Mouse (Mus musculus) kidney, adult 2 months (tissue): ENCODE results near the gene Dgkq.

Source experiments
- CTCF ChIP-seq: fragments of 200-500 bp; conservative IDR thresholded peaks from 2 replicates; pipeline ENCODE4 v1.5.1; 2011; ENCODE audit warnings: low read depth, mild to moderate bottlenecking, control low read depth, low read length, moderate library complexity, mixed read lengths; ENCODE audit not compliant: insufficient read depth, insufficient read length
- POLR2A ChIP-seq: fragments of 200-500 bp; IDR thresholded peaks from one replicate; pipeline ENCODE4 v1.6.1; 2011; ENCODE audit warnings: low read depth, low read length, control low read depth

DNA sequence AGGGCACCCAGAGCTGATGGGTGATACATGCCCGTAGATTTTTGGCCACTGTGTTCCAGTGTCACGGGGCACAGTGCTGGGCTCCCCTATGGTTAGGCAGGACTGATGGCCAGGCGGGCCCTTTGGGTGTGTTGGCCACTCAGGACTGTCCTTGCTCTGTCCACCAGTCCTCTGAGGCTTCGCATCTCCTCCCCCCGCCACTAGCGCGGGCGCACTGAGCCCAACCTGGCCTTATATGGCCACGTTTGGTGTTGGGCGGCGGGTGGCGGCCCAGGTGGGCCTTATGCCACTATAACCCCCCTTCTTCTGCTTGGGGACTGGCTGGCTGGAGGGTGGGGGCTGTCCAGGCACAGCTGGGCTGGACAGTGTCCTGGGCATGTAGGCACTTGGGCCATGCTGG, 26.4 kb upstream of the Dgkq start:
- no peak for TF ChIP-seq CTCF
- no peak for TF ChIP-seq POLR2A
